Mouse (Mus musculus) ES-E14 (cell line): ENCODE measurements around the gene Ccdc125. TPM values are rescaled to one million over a fixed set of nuclear protein-coding genes. Genes with fewer than 3 reads are reported as not detected.
A peak's percentile ranks its signal among the peaks of the same experiment; 100 is the strongest.

ENCODE experiments used
- DNase-seq: peaks from one replicate; pipeline ENCODE4 v3.0.0-alpha.2; 2013; ENCODE audit warnings: low read depth, low spot score
- H3K27ac ChIP-seq: 2 replicates; pipeline ENCODE4 v1.5.1; 2012; ENCODE audit warnings: low read depth, mild to moderate bottlenecking, low read length, moderate library complexity, mixed read lengths; ENCODE audit not compliant: poor library complexity, insufficient read depth, severe bottlenecking
- H3K36me3 ChIP-seq: 2 replicates; pipeline ENCODE4 v1.6.1; 2012; ENCODE audit warnings: mild to moderate bottlenecking, low read length, moderate library complexity, mixed read lengths; ENCODE audit not compliant: control insufficient read depth, poor library complexity, insufficient read depth, severe bottlenecking
- H3K4me1 ChIP-seq, 2 experiments: fragments of 150-350 bp in 1 of 2; sonication (generic) in 1 of 2; 2 replicates each; pipeline ENCODE4 v1.6.1; 2012; ENCODE audit warnings: low read length in 2 of 2, mild to moderate bottlenecking in 1 of 2, mixed read lengths in 1 of 2; ENCODE audit not compliant: control insufficient read depth in 2 of 2, insufficient read depth in 2 of 2, poor library complexity in 1 of 2
- H3K4me3 ChIP-seq, 2 experiments: fragments of 150-350 bp in 1 of 2; sonication (generic) in 1 of 2; 2 replicates each; pipeline ENCODE4 v1.5.1; 2012; ENCODE audit warnings: low read length in 2 of 2, low read depth in 1 of 2, mild to moderate bottlenecking in 1 of 2, mixed read lengths in 1 of 2; ENCODE audit not compliant: insufficient read depth in 1 of 2, poor library complexity in 1 of 2, severe bottlenecking in 1 of 2
- H3K9ac ChIP-seq: 2 replicates; pipeline ENCODE4 v1.6.1; 2012; ENCODE audit warnings: low read depth, mild to moderate bottlenecking, low read length, mixed read lengths; ENCODE audit not compliant: poor library complexity, insufficient read depth, severe bottlenecking
- H3K9me3 ChIP-seq: fragments of 150-350 bp; sonication (generic); 2 replicates; pipeline ENCODE4 v1.6.1; 2012; ENCODE audit warnings: low read depth, mild to moderate bottlenecking, low read length; ENCODE audit not compliant: control insufficient read depth, insufficient read depth
- CHD2 ChIP-seq: IDR thresholded peaks from 2 replicates; pipeline ENCODE4 v1.6.1; 2014; ENCODE audit warnings: mild to moderate bottlenecking, low read depth, low read length, inconsistent platforms
- HCFC1 ChIP-seq: IDR thresholded peaks from 2 replicates; pipeline ENCODE4 v1.6.1; 2012; ENCODE audit warnings: low read length, inconsistent platforms, borderline replicate concordance; ENCODE audit not compliant: insufficient read depth
- MAFK ChIP-seq: IDR thresholded peaks from 2 replicates; pipeline ENCODE4 v1.6.1; 2014; ENCODE audit warnings: mild to moderate bottlenecking, low read depth, low read length, inconsistent platforms; ENCODE audit not compliant: insufficient read depth
- ZC3H11A ChIP-seq: IDR thresholded peaks from 2 replicates; pipeline ENCODE4 v1.6.1; 2012; ENCODE audit warnings: low read depth, mild to moderate bottlenecking, inconsistent platforms, low read length, borderline replicate concordance
- ZNF384 ChIP-seq: IDR thresholded peaks from 2 replicates; pipeline ENCODE4 v1.6.1; 2012; ENCODE audit warnings: low read depth, low read length, inconsistent platforms
- in situ Hi-C, 2 experiments: fragments of 600-800 bp; cut with MboI; formaldehyde crosslinking; loops; one replicate each; pipeline ENCODE4 v1.15.1; 2025; ENCODE audit warnings: low sequenced_read_pairs in 2 of 2, inconsistent platforms in 1 of 2; ENCODE audit not compliant: unreplicated experiment in 2 of 2
- total RNA-seq: library from RNA; depleted of rRNA; stranded (reverse); fragments of 300-350 nt; gene quantifications from 2 replicates; pipeline ENCODE4 v1.2.3, GENCODE M21; 2012

Gene Ccdc125
- total RNA-seq, 1 experiment, result 1.7 TPM

- no peak overlapping the region for H3K27ac ChIP-seq
- TF ChIP-seq HCFC1 (no peak), ZNF384 (no peak), MAFK (no peak), ZC3H11A (no peak)
- peak; percentile 15 for DNase-seq
- H3K4me3 ChIP-seq, result no peak overlapping the region
- no peaks in the 10 kb centered on the region for H3K9me3 ChIP-seq
- H3K4me1 ChIP-seq, result no peaks in the 10 kb centered on the region
- peaks cover 26% of the 10 kb centered on the region for H3K36me3 ChIP-seq
- in situ Hi-C loops, result no loop called here
- H3K9ac ChIP-seq, result no peak overlapping the region
These were observed 34.0 kb downstream of the Ccdc125 start for GRCm38 (mm10) chr13:100703468-100703867.

GRCm38 (mm10) chr13:100706206-100706605, 36.7 kb downstream of the Ccdc125 start:
- Histone ChIP-seq H3K4me1 (no peaks in the 10 kb centered on the region), H3K27ac (no peak overlapping the region), H3K4me3 (no peak overlapping the region), H3K9ac (no peak overlapping the region), H3K36me3 (peaks cover 34% of the 10 kb centered on the region), H3K9me3 (no peaks in the 10 kb centered on the region)
- no peak for TF ChIP-seq MAFK
- no peak for TF ChIP-seq ZNF384
- TF ChIP-seq HCFC1, result no peak
- TF ChIP-seq ZC3H11A, result no peak
- TF ChIP-seq CHD2, result no peak
- no peak for DNase-seq
- in situ Hi-C loops, result no loop called here

GRCm38 (mm10) chr13:100715467-100715866, 46.0 kb downstream of the Ccdc125 start:
- DNase-seq, result no peak
- no peak overlapping the region for H3K4me3 ChIP-seq
- peaks cover 26% of the 10 kb centered on the region for H3K36me3 ChIP-seq
- no peaks in the 10 kb centered on the region for H3K4me1 ChIP-seq
- no peak for TF ChIP-seq HCFC1
- H3K9me3 ChIP-seq, result no peaks in the 10 kb centered on the region
- in situ Hi-C loops, result no loop called here
- no peak overlapping the region for H3K27ac ChIP-seq
- no peak overlapping the region for H3K9ac ChIP-seq

GRCm38 (mm10) chr13:100721656-100722055, 52.1 kb downstream of the Ccdc125 start:
- Histone ChIP-seq H3K9ac (no peak overlapping the region; the same call in 1 of the 2 replicates), H3K36me3 (peaks cover 8% of the 10 kb centered on the region), H3K27ac (peak overlapping the region; percentile 49; the same call in 1 of the 2 replicates), H3K4me3 (peak overlapping the region; percentile 12 to 25; a peak in 3 of 4 replicates), H3K9me3 (no peaks in the 10 kb centered on the region), H3K4me1 (peaks cover 2 to 14% of the 10 kb centered on the region in 2 experiments)
- TF ChIP-seq HCFC1, result no peak
- DNase-seq, result peak; percentile 62
- in situ Hi-C loops, result no loop called here

- H3K4me1 ChIP-seq, result peaks cover 2 to 16% of the 10 kb centered on the region in 2 experiments
- peak overlapping the region; percentile 29 to 56; a peak in 3 of 4 replicates for H3K4me3 ChIP-seq
- in situ Hi-C loops, result no loop called here
- peaks cover 8% of the 10 kb centered on the region for H3K36me3 ChIP-seq
- DNase-seq, result no peak
- TF ChIP-seq CHD2 (no peak), ZNF384 (no peak), MAFK (no peak), HCFC1 (no peak), ZC3H11A (no peak)
- peak overlapping the region; percentile 71; the same call in 1 of the 2 replicates for H3K27ac ChIP-seq
- peak overlapping the region; percentile 54; the same call in 1 of the 2 replicates for H3K9ac ChIP-seq
- no peaks in the 10 kb centered on the region for H3K9me3 ChIP-seq
These were observed 54.7 kb downstream of the Ccdc125 start for GRCm38 (mm10) chr13:100724051-100724754.
